Mouse (Mus musculus) lung, embryonic 15.5 days (tissue): ENCODE measurements around the gene Zdhhc9. TPM values are rescaled to one million over a fixed set of nuclear protein-coding genes. Genes with fewer than 3 reads are reported as not detected.

Experiments
- polyA plus RNA-seq: library from polyadenylated mRNA; unstranded; fragments of >200 nt; fragmentation: Nextera tagmentation; extraction: Ambion mirVana; gene quantifications from 2 replicates; pipeline ENCODE4 v1.2.1, GENCODE M21; 2015

The Zdhhc9 gene
- polyA plus RNA-seq, 1 experiment from 2014 or later, result 4.5 TPM

Other genes with a start within 250 kb of the Zdhhc9 start
- 13.4 and 15.1 TPM in 2 replicates for gene Apln, start 174.0 kb downstream of the Zdhhc9 start, polyA plus RNA-seq
- gene Xpnpep2, start 100.2 kb downstream of the Zdhhc9 start, polyA plus RNA-seq, result 0.87 and 1.0 TPM in 2 replicates
- gene Sash3, start 62.4 kb downstream of the Zdhhc9 start, polyA plus RNA-seq, result 3.7 and 7.2 TPM in 2 replicates
- gene Utp14a, start 48.0 kb upstream of the Zdhhc9 start, polyA plus RNA-seq, result 16.7 and 16.8 TPM in 2 replicates
- 4.8 and 5.2 TPM in 2 replicates for gene Bcorl1, start 132.5 kb upstream of the Zdhhc9 start, polyA plus RNA-seq